Mouse (Mus musculus): ENCODE results near the gene Notch3. TPM values are rescaled to one million over a fixed set of nuclear protein-coding genes. Genes with fewer than 3 reads are reported as not detected.

Notch3 gene
- polyA plus RNA-seq, 1 experiment from 2014 or later, result 7.7 TPM

GRCm38 (mm10) chr17:32163910-32164650 lies 2.6 kb downstream of the Notch3 start:
- peak overlapping the region; percentile 96; the same call in 1 of the 2 replicates for H3K4me2 ChIP-seq
- no peaks in the 10 kb centered on the region for H3K36me3 ChIP-seq (ENCODE audit: poor library complexity, severe bottlenecking)
- no peak overlapping the region; the same call in 1 of the 2 replicates for H3K4me3 ChIP-seq
- no peak for ATAC-seq
- peaks cover 50% of the 10 kb centered on the region for H3K4me1 ChIP-seq
- no peaks in the 10 kb centered on the region for H3K27me3 ChIP-seq
- H3K9ac ChIP-seq, result no peak overlapping the region
- H3K27ac ChIP-seq, result peak overlapping the region; percentile 31
- 53% methylated on average over 6 of the region's 6 CpGs for WGBS
- no peaks in the 10 kb centered on the region for H3K9me3 ChIP-seq (replicated peaks)

- H3K27me3 ChIP-seq, result no peaks in the 10 kb centered on the region
- no peaks in the 10 kb centered on the region for H3K9me3 ChIP-seq (replicated peaks)
- peak overlapping the region; percentile 74 for H3K9ac ChIP-seq
- H3K36me3 ChIP-seq (ENCODE audit: poor library complexity, severe bottlenecking), result peaks cover 12% of the 10 kb centered on the region
- H3K4me1 ChIP-seq, result peaks cover 50% of the 10 kb centered on the region
- WGBS, result 2% methylated on average over 57 of the region's 58 CpGs
- peak; percentile 36; the same call in 1 of the 2 replicates for ATAC-seq
- H3K4me2 ChIP-seq, result peak overlapping the region; percentile 96
- peak overlapping the region; percentile 59 for H3K4me3 ChIP-seq
- H3K27ac ChIP-seq, result no peak overlapping the region
Measured at GRCm38 (mm10) chr17:32162112-32162850, 4.4 kb downstream of the Notch3 start.

GRCm38 (mm10) chr17:32160882-32161281 lies 5.8 kb downstream of the Notch3 start:
- no peaks in the 10 kb centered on the region for H3K9me3 ChIP-seq (replicated peaks)
- H3K27ac ChIP-seq, result no peak overlapping the region
- H3K9ac ChIP-seq, result no peak overlapping the region
- H3K27me3 ChIP-seq, result no peaks in the 10 kb centered on the region
- no peak overlapping the region for H3K4me2 ChIP-seq
- peaks cover 18% of the 10 kb centered on the region for H3K36me3 ChIP-seq (ENCODE audit: poor library complexity, severe bottlenecking)
- WGBS, result 82% methylated on average over 4 of the region's 4 CpGs
- no peak overlapping the region for H3K4me3 ChIP-seq
- ATAC-seq, result no peak
- peaks cover 39% of the 10 kb centered on the region for H3K4me1 ChIP-seq

- Histone ChIP-seq H3K4me2 (no peak overlapping the region), H3K27me3 (no peaks in the 10 kb centered on the region), H3K4me1 (peaks cover 22% of the 10 kb centered on the region), H3K4me3 (no peak overlapping the region), H3K27ac (no peak overlapping the region), H3K36me3 (ENCODE audit: poor library complexity, severe bottlenecking) (peaks cover 36% of the 10 kb centered on the region), H3K9ac (no peak overlapping the region), H3K9me3 (replicated peaks) (no peaks in the 10 kb centered on the region)
- 93% methylated on average over 13 of the region's 13 CpGs for WGBS
- ATAC-seq, result no peak
Measured at GRCm38 (mm10) chr17:32158841-32159240, 7.8 kb downstream of the Notch3 start.

- 88% methylated on average over 8 of the region's 8 CpGs for whole genome bisulfite sequencing
- no peak for ATAC-seq
- Histone ChIP-seq H3K9me3 (replicated peaks) (no peaks in the 10 kb centered on the region), H3K9ac (no peak overlapping the region; the same call in 1 of the 2 replicates), H3K36me3 (ENCODE audit: poor library complexity, severe bottlenecking) (peaks cover 77% of the 10 kb centered on the region), H3K27me3 (no peaks in the 10 kb centered on the region), H3K27ac (no peak overlapping the region), H3K4me3 (no peak overlapping the region), H3K4me1 (peaks cover 7% of the 10 kb centered on the region; the same call in 1 of the 2 replicates), H3K4me2 (no peak overlapping the region)
Measured at GRCm38 (mm10) chr17:32146718-32147117, 19.9 kb downstream of the Notch3 start.

- Histone ChIP-seq H3K4me2 (peak overlapping the region; percentile 56), H3K9ac (peak overlapping the region; percentile 52), H3K27ac (0 out of 2 replicates have a peak overlapping the region, but pooled peaks have one; percentile 19), H3K4me3 (peak overlapping the region; percentile 26), H3K9me3 (replicated peaks) (no peaks in the 10 kb centered on the region), H3K27me3 (no peaks in the 10 kb centered on the region), H3K36me3 (ENCODE audit: poor library complexity, severe bottlenecking) (peaks cover 80% of the 10 kb centered on the region), H3K4me1 (peaks cover 7% of the 10 kb centered on the region; the same call in 1 of the 2 replicates)
- 26% methylated on average over 39 of the region's 39 CpGs for WGBS
- ATAC-seq, result peak; percentile 77
Measured at GRCm38 (mm10) chr17:32142907-32143854, 23.5 kb downstream of the Notch3 start.

GRCm38 (mm10) chr17:32142234-32142633 lies 24.4 kb downstream of the Notch3 start:
- H3K9ac ChIP-seq, result no peak overlapping the region
- no peaks in the 10 kb centered on the region for H3K9me3 ChIP-seq (replicated peaks)
- H3K4me3 ChIP-seq, result no peak overlapping the region
- no peak for ATAC-seq
- H3K27ac ChIP-seq, result no peak overlapping the region
- H3K4me2 ChIP-seq, result no peak overlapping the region
- WGBS, result 100% methylated on average over 1 of the region's 1 CpGs
- no peaks in the 10 kb centered on the region for H3K27me3 ChIP-seq
- peaks cover 80% of the 10 kb centered on the region for H3K36me3 ChIP-seq (ENCODE audit: poor library complexity, severe bottlenecking)
- peaks cover 7% of the 10 kb centered on the region; the same call in 1 of the 2 replicates for H3K4me1 ChIP-seq

GRCm38 (mm10) chr17:32133375-32133774 lies 33.3 kb downstream of the Notch3 start:
- peaks cover 86% of the 10 kb centered on the region for H3K36me3 ChIP-seq (ENCODE audit: poor library complexity, severe bottlenecking)
- no peak for ATAC-seq
- WGBS, result 95% methylated on average over 16 of the region's 16 CpGs

GRCm38 (mm10) chr17:32132087-32132486 lies 34.6 kb downstream of the Notch3 start:
- Histone ChIP-seq H3K9ac (no peak overlapping the region), H3K36me3 (ENCODE audit: poor library complexity, severe bottlenecking) (peaks cover 83% of the 10 kb centered on the region), H3K27me3 (no peaks in the 10 kb centered on the region), H3K4me2 (no peak overlapping the region), H3K27ac (no peak overlapping the region), H3K4me1 (no peaks in the 10 kb centered on the region), H3K4me3 (no peak overlapping the region), H3K9me3 (replicated peaks) (no peaks in the 10 kb centered on the region)
- WGBS, result 98% methylated on average over 11 of the region's 11 CpGs
- no peak for ATAC-seq

More at GRCm38 (mm10) chr17:32133375-32133774, 33.3 kb downstream of the Notch3 start:
- Histone ChIP-seq H3K9me3 (replicated peaks) (no peaks in the 10 kb centered on the region), H3K9ac (no peak overlapping the region), H3K4me2 (no peak overlapping the region), H3K27ac (no peak overlapping the region), H3K27me3 (no peaks in the 10 kb centered on the region), H3K4me3 (no peak overlapping the region), H3K4me1 (no peaks in the 10 kb centered on the region)

GRCm38 (mm10) chr17:32130506-32130905 lies 36.1 kb downstream of the Notch3 start:
- H3K27me3 ChIP-seq, result no peaks in the 10 kb centered on the region
- H3K9me3 ChIP-seq (replicated peaks), result no peaks in the 10 kb centered on the region
- no peak for ATAC-seq
- no peaks in the 10 kb centered on the region for H3K4me1 ChIP-seq
- H3K4me3 ChIP-seq, result no peak overlapping the region
- 93% methylated on average over 9 of the region's 9 CpGs for WGBS
- H3K36me3 ChIP-seq (ENCODE audit: poor library complexity, severe bottlenecking), result peaks cover 84% of the 10 kb centered on the region
- no peak overlapping the region for H3K4me2 ChIP-seq
- H3K9ac ChIP-seq, result no peak overlapping the region
- H3K27ac ChIP-seq, result no peak overlapping the region

GRCm38 (mm10) chr17:32127195-32127594 lies 39.5 kb downstream of the Notch3 start:
- Histone ChIP-seq H3K4me1 (no peaks in the 10 kb centered on the region), H3K4me2 (no peak overlapping the region), H3K36me3 (ENCODE audit: poor library complexity, severe bottlenecking) (peaks cover 69% of the 10 kb centered on the region), H3K9ac (no peak overlapping the region), H3K9me3 (replicated peaks) (no peaks in the 10 kb centered on the region), H3K27me3 (no peaks in the 10 kb centered on the region), H3K27ac (no peak overlapping the region), H3K4me3 (no peak overlapping the region)
- ATAC-seq, result no peak
- WGBS, result 95% methylated on average over 2 of the region's 2 CpGs

All from forebrain, embryonic 13.5 days (tissue).